Mouse (Mus musculus) kidney, adult 8-10 months (tissue): ENCODE results near the gene Tbc1d10c.

ENCODE experiments used
- DNase-seq, 2 experiments: peaks; one replicate each; pipeline ENCODE4 v3.0.0; 2022

Gene Tbc1d10c

GRCm38 (mm10) chr19:4214771-4215450 lies 23.8 kb upstream of the Tbc1d10c start:
- DNase-seq, result no peak

GRCm38 (mm10) chr19:4214071-4214770 lies 23.1 kb upstream of the Tbc1d10c start, which contains the start of the genes Clcf1 and AC109138.7:
Clcf1 (plus strand) TSS chr19:4214238.
AC109138.7 (plus strand) TSS chr19:4214357.
- DNase-seq, result no peak

DNA sequence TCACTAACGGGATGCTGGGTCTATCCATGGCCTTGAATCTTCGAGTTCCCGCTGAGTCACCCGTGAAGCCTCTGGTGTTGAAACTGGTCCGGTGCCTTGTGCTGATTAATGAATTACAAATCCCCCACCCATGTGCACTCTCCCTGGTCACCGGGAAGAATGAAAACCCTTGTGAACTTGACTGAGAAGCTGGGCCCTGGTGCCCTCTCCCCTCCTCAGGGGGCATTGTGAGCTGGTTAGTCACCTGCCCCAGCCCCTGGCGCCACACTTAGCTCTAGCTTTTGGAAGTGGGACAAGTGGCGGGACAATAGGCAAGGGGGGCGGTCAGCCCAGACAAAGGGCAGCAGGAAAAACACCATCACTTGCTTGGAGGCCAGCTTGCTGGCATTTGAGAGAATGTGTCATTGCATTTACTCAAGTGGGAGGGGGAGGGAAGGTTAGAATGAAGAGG lies 22.5 kb upstream of the Tbc1d10c start:
- DNase-seq, result peak; percentile 66 to 74

GRCm38 (mm10) chr19:4211891-4212588 lies 21.0 kb upstream of the Tbc1d10c start:
- no peak for DNase-seq

DNA sequence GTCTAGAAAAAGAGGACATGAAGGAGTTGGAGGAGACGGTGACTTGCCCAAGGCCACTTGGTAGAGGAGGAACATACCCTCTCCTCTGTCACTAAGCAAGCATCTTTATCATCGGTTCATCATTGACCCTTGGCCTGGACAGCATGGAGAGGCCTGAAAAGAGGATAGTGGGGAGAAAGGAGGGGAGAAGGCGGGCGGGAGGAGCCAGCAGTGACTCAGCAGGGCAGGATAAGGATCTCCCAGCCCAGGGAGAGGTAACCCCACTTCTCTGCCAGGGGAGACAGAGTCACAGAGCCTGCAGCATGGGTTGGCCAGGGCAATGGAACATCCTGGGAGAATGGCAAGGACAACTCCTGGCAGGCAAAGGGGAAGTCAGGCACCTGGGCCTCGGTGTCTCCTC lies 17.5 kb upstream of the Tbc1d10c start:
- no peak for DNase-seq

DNA sequence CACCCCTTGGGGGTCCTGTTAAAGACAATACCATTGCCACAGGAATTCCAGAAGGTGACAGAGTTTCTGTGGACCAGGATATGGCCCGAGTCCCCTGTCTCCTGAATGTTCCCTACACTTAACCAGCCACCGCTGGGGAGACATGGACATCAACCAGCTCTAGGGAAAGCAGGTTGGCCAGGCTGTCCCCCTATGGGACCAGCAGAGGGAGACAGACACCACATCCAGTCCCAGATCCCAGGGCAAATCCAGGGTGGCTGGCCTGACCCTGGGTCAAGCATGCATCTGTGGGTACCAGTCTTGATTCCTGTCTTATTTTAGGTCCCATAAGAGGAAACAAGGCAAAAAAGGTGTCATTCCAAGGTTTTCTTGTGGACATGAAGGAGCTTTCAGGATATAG lies 15.9 kb upstream of the Tbc1d10c start:
- DNase-seq, result peak; percentile 73 to 85

- DNase-seq, result no peak
Observed at GRCm38 (mm10) chr19:4204889-4205288, 13.8 kb upstream of the Tbc1d10c start.

- no peak for DNase-seq
Observed at GRCm38 (mm10) chr19:4203604-4204326, 12.7 kb upstream of the Tbc1d10c start.

GRCm38 (mm10) chr19:4203148-4203547 lies 12.1 kb upstream of the Tbc1d10c start:
- no peak for DNase-seq

DNA sequence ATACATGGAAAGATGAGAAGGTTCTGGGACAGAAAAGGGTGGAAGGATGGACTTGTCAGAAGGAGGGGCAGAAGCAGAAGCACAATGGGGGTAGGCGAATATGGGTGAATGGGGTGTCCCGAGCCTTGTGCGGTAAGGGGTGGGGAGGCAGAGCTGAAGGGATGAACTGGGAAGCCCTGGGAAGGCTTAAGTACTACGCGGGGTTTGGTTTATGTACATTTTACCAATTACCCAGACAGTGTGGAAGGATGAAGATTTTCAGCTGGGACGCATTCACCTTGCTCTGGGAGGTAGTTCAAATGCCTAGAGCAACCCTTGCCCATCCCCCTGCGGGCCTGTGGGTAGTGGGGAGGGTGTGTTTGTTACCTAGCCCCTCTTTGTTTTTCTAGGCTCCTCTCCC lies 11.1 kb upstream of the Tbc1d10c start:
- DNase-seq, result no peak

GRCm38 (mm10) chr19:4201291-4201909 lies 10.3 kb upstream of the Tbc1d10c start, which contains the start of gene Rad9a:
Rad9a (minus strand) TSS chr19:4201662.
- peak; percentile 98 for DNase-seq

- no peak for DNase-seq
Observed at GRCm38 (mm10) chr19:4197180-4197579, 6.1 kb upstream of the Tbc1d10c start.

DNA sequence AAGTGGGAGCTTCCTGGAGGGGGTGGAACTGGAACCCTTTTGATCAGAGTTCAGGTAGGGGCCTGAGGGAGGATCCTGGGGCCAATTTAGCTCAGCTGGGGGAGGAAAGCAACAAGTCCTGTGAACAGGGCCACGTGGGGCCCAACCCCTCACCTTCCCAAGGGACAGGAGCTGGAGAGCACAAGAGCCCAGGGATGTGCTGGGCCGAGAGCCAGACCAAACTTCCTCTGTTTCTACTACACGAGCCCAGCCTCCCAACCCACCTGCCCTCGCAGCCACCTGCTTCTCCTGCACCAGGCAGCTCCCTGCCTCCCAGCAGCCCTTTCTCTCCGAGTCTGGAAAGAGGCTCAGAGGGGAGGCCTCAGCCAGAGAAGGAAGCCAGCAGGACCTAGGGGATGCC lies 5.5 kb upstream of the Tbc1d10c start:
- no peak for DNase-seq

GRCm38 (mm10) chr19:4196048-4196447 lies 5.0 kb upstream of the Tbc1d10c start:
- no peak for DNase-seq

DNA sequence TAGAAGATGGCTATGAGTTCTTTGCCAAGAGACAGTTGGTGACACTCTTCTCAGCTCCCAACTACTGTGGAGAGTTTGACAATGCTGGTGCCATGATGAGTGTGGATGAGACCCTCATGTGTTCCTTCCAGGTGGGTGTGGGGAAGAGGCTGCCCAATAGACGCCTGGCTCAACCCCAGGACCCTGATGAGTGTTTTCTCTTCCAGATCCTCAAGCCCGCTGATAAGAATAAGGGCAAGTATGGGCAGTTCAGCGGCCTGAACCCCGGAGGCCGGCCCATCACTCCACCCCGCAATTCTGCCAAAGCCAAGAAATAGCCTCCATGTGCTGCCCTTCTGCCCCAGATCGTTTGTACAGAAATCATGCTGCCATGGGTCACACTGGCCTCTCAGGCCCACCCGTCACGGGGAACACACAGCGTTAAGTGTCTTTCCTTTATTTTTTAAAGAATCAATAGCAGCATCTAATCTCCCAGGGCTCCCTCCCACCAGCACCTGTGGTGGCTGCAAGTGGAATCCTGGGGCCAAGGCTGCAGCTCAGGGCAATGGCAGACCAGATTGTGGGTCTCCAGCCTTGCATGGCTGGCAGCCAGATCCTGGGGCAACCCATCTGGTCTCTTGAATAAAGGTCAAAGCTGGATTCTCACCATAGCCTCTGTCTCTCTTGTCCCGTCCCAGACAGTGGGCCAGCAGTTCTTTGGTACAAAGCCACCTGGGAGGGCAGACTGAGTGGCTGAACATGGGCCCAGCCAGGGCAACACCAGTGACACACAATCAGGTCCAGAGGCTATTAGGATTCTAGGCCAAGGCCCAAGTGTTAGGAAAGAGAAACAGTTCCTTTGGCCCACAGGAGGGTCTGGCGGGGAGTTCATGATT lies 3.9 kb upstream of the Tbc1d10c start:
- no peak for DNase-seq

DNA sequence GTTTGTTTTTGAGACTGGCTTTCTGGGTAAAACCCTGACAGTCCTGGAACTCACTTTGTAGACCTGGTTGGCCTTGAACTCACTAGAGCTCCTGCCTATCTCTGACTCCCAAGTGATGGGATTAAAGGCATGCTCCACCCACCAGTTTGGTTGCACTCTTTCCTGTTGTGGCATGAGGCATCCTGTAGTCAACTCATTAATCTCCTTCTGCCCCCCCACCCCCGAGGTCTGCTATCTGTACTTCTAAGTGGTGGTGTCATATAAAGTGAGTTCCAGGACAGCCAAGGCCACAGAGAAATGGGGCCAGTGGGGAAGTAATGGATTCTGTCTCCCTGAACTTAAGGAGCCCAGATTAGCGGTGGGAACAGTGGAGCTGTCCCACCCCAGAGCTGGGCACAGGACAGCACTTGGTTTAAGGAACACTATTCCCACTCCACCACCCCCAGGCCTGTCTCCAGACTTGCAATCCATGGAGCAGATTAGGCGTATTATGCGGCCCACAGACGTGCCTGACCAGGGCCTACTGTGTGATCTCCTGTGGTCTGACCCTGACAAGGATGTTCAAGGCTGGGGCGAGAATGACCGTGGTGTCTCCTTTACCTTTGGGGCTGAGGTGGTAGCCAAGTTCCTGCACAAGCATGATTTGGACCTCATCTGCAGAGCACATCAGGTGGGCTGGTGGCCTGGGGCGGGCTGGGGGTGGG lies 3.1 kb upstream of the Tbc1d10c start:
- no peak for DNase-seq

DNA sequence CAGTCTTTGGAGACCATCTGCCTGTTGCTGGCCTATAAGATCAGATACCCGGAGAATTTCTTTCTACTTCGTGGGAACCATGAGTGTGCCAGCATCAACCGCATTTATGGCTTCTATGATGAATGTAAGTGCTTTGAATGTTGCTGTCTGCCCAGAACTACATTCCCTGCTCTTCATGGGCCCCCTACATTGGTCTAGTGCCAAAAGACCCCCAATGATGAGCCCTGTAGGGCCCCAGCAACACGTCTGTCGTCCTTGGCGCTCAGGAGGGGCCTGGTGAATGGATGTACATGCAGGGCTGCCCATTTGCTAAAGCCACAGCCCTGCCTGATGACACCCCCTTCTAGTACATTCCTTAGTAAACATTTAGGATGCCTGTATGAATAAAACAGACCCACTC lies 2.0 kb upstream of the Tbc1d10c start:
- no peak for DNase-seq

DNA sequence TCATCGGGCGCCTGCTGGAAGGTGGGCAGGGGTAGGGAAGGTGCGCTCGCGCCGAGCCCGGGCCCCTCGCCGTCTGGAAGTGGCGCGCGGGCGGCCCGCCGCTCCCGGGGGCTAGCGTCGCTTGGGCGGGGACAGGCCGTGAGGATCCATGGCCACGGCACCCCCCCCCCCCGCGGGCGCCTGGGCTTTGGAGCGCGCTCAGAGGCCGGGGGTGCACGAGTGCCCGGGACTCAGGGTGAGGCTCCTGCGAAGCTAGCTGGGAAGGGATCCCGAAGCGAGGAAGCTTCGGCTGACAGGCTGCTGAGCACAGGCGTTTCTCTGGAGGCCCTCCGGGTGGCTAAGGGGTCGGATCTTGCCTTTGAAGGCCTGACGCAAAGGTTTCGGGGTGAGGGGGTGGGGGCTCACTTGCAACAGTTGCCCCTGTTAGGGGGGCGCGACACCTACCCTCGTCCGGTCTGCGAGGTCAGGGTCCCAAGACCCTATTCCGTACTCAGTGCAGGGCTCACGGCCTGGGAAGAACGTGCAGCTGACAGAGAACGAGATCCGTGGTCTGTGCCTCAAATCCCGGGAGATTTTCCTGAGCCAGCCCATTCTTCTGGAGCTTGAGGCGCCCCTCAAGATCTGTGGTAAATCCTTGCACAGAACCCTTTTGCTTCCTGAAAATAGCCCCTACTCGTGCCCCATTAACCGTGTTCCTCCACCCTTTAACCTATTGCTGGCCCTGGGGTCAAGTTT lies 1.3 kb upstream of the Tbc1d10c start:
- no peak for DNase-seq

DNA sequence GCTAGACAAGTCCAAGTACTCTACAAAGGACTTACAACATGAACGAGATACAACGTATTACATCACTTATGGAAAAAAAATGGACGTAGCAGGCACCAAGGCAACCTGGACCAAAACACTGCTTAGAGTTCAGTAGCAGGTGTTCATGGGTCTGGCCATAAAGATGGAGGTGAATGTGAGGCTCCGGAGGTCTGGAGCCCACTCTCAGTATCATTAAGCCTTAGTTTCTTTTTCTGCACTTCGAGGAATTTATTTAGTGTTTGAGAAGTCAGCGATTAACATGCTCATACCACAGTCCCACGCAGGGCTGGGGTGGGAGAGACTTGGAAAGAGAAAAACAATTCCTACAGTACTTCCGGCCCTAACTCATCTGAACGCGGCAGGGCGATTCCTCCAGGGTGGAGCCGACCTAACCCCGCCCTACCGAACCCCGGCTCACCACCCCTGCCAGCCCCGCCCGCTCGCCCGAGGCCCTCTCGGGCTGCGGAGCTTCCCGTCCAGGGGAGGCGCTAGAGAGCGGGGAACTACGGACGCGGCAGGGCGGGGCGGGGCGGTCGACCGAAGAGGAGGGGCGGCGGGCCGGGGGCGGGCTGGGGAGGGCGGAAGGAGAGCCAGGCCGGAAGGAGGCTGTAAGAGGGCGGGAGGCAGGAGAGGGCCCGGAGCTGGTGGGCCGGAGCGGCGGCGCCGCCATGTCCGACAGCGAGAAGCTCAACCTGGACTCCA lies 605 bp upstream of the Tbc1d10c start, which contains the start of gene Ppp1ca:
Ppp1ca (plus strand) TSS at position 538 of the 723 bp plus-strand sequence.
- peak; percentile 91 to 92 for DNase-seq
